Mouse (Mus musculus) liver, embryonic 15.5 days (tissue): Measurements from ENCODE around the gene Lgals3. TPM values are rescaled to one million over a fixed set of nuclear protein-coding genes. Genes with fewer than 3 reads are reported as not detected.

Experiments
- ATAC-seq: fragments of 200-750 bp; cut with Nextera tagmentation; 2 replicates; pipeline ENCODE4 v1.8.0; 2017; ENCODE audit warnings: moderate number of reproducible peaks, mild to moderate bottlenecking, moderate library complexity; ENCODE audit not compliant: insufficient read depth
- H3K27ac ChIP-seq: fragments of 300-500 bp; sonication (generic); replicated peaks from 2 replicates; pipeline ENCODE4 v1.5.1; 2015; ENCODE audit warnings: mild to moderate bottlenecking, inconsistent platforms
- H3K27me3 ChIP-seq: fragments of 300-500 bp; sonication (generic); 2 replicates; pipeline ENCODE4 v1.6.1; 2015; ENCODE audit warnings: mild to moderate bottlenecking, inconsistent platforms
- H3K36me3 ChIP-seq: fragments of 300-500 bp; sonication (generic); replicated peaks from 2 replicates; pipeline ENCODE4 v1.6.1; 2015; ENCODE audit warnings: moderate library complexity, mild to moderate bottlenecking, inconsistent platforms
- H3K4me1 ChIP-seq: fragments of 300-500 bp; sonication (generic); replicated peaks from 2 replicates; pipeline ENCODE4 v1.6.1; 2015; ENCODE audit warnings: inconsistent platforms
- H3K4me2 ChIP-seq: fragments of 300-500 bp; sonication (generic); 2 replicates; pipeline ENCODE4 v1.6.1; 2015; ENCODE audit warnings: moderate library complexity, mild to moderate bottlenecking, inconsistent platforms
- H3K4me3 ChIP-seq: fragments of 300-500 bp; sonication (generic); replicated peaks from 2 replicates; pipeline ENCODE4 v1.5.1; 2015; ENCODE audit warnings: mild to moderate bottlenecking, inconsistent platforms
- H3K9ac ChIP-seq: fragments of 300-500 bp; sonication (generic); 2 replicates; pipeline ENCODE4 v1.6.1; 2015; ENCODE audit warnings: moderate library complexity, mild to moderate bottlenecking, inconsistent platforms
- H3K9me3 ChIP-seq: fragments of 300-500 bp; sonication (generic); replicated peaks from 2 replicates; pipeline ENCODE4 v1.6.1; 2016; ENCODE audit warnings: inconsistent platforms
- polyA plus RNA-seq: library from polyadenylated mRNA; unstranded; fragments of >200 nt; fragmentation: Nextera tagmentation; extraction: Ambion mirVana; gene quantifications from 2 replicates; pipeline ENCODE4 v1.2.1, GENCODE M21; 2015

Lgals3 gene
- polyA plus RNA-seq, 1 experiment from 2014 or later = 43.1 TPM

DNA sequence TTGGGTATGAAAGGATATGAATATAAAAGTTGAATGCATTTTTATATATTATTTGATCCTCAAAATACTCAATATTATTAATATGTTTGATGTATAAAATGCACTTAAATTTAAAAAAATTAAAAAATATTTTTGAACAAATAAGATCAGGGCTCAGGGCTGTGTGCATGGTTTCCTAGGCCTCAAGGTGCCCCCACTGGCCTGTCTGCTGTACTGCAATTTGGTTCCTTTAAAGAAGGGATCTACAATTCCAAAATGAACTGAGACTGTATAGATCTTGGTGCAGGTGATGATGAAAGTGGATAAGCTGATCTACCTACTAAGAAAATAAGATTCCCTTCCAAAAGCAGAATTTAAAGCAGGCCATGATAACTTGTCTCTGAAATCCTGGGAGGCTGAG lies 65.4 kb downstream of the Lgals3 start:
- Histone ChIP-seq H3K9me3 (no peaks in the 10 kb centered on the region), H3K4me1 (no peaks in the 10 kb centered on the region), H3K4me3 (no peak overlapping the region), H3K27ac (no peak overlapping the region), H3K9ac (no peak overlapping the region), H3K27me3 (no peaks in the 10 kb centered on the region), H3K36me3 (no peaks in the 10 kb centered on the region), H3K4me2 (no peak overlapping the region)
- no peak for ATAC-seq

Other genes starting within 250 kb of the Lgals3 start
- 4.5 and 4.9 TPM in 2 replicates for gene Gch1, start 178.3 kb upstream of the Lgals3 start, polyA plus RNA-seq
- 32.3 and 33.7 TPM in 2 replicates for gene Wdhd1, start 90.9 kb upstream of the Lgals3 start, polyA plus RNA-seq
- gene Socs4, start 90.8 kb upstream of the Lgals3 start, polyA plus RNA-seq = 2.0 and 2.5 TPM in 2 replicates
- gene Mapk1ip1l, start 69.5 kb upstream of the Lgals3 start, polyA plus RNA-seq = 27.0 and 28.0 TPM in 2 replicates
- gene Dlgap5, start 50.7 kb downstream of the Lgals3 start, polyA plus RNA-seq = 50.8 and 51.3 TPM in 2 replicates
- 40.4 and 46.5 TPM in 2 replicates for gene Fbxo34, start 82.7 kb downstream of the Lgals3 start, polyA plus RNA-seq
- 7.4 and 8.9 TPM in 2 replicates for gene Atg14, start 202.9 kb downstream of the Lgals3 start, polyA plus RNA-seq